Mouse (Mus musculus) thymus, postnatal 36 days (tissue): ENCODE measurements at regions not wholly inside any gene's neighbourhood (a gene's known extent, or its start where the extent isn't known, plus 50 kb on each side); places are given as distances from the start of the nearest gene placed in this dataset.

ENCODE experiments used
- DNase-seq, 2 experiments: peaks; one replicate each; pipeline ENCODE4 v3.0.0; 2022; ENCODE audit warnings: mixed read lengths in 2 of 2

- no peak for DNase-seq
Measured at GRCm38 (mm10) chr11:31531416-31531815, 140.3 kb downstream of the Bod1 start.

DNA sequence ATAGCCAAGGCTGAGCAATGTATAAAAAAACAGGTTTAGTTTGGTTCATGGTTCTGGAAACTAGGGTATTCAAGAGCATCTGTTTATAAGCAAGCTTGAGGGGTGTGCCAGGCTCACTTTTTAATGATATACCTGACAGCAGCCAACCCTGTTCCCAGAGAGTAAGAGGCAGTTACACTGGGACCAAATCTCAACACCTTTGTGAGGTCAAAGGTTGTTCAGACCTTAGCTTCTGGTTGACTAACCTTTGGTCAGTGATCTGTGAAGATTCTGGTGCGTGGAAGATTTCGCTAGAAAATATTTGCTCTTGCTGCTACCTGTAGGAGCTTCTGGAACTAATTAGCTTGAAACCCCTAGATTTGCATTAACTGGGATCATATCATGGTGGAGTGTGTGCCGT lies 140.8 kb downstream of the Bod1 start:
- no peak for DNase-seq

GRCm38 (mm10) chr11:31529686-31530085 lies 142.0 kb downstream of the Bod1 start:
- no peak for DNase-seq

DNA sequence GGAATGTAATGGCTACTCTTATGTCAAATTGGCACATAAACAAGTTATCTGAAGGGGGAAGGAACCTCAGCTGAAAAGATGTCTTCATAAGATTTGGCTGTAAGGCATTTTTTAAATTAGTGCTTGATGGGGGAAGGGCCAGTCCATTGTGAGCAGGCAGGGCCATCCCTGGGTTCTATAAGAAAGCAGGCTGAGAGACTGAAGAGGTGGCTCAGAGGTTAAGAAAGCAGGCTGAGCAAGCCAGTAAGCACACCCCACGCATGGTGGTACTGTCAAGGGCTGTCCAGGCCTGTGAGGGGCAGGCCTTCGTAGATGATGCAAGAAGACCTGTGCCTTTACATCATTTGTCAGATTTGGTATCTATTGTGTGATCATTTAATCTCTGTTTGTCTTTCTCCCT lies 147.0 kb downstream of the Bod1 start:
- DNase-seq: no peak

GRCm38 (mm10) chr11:31524065-31524618 lies 147.5 kb downstream of the Bod1 start:
- no peak for DNase-seq

DNA sequence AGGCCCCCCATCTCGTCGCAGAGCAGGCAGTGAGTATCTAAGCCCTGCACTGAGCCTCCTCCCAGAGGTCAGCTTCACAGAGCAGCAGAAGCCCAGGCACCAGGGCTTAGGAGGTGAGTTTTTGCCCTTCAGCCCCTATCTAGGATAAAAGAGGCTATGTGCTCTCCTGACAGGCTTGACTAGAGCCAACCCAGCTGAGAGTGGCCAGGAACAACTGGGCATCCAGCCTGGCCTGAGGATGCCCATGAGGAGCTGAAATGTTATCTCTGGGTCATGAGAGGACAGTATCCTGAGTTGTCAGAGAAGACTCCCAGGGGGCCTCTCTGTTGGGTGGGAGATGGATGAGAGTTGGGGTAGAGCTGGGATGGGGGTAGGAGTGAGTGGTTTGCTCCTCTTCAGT lies 149.6 kb downstream of the Bod1 start:
- DNase-seq: no peak

- no peak for DNase-seq
Measured at GRCm38 (mm10) chr11:31520909-31521308, 150.8 kb downstream of the Bod1 start.

GRCm38 (mm10) chr11:31503239-31503916 lies 133.5 kb upstream of the Stc2 start:
- DNase-seq: no peak

GRCm38 (mm10) chr11:31485429-31485828 lies 115.6 kb upstream of the Stc2 start:
- no peak for DNase-seq

- no peak for DNase-seq
Measured at GRCm38 (mm10) chr11:31481057-31481340, 111.1 kb upstream of the Stc2 start.

DNA sequence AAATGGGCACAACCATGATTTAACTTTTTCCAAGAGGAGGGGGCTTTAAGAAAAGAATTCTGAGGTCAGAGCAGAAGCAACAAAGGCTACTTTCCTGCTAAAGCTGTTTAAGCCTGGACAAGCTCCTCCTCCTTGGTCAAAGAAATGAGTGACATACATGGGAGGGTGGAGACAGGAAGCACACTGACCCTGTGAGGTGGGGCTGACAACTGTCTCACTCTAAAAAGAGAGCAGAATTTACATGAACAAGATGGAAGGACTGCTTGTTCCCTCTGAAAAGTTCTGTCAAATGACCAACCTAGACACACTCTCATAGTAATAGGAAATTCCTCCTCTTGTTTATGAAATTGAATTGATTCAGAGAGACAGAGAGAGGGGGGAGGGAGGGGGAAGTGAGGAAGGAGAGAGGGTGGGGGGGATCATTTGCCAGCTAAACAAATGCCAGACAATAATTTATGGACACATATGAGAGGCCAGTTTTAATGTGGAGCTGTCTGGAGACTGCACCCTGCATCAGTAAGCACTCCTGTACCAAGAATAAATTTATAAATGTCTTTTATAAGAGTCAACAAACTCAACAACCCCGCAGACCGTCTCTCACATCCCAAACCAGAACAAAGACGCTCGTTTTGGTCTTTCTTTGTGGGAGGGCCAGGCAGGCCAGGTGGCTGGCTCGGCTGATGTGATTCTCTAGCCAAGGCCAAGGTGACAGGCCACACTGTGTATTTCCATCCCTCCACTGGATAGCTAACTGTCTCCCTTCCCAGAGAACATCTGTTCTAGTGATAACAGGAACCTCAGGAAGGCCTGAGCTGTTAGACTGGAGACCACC lies 110.6 kb upstream of the Stc2 start:
- DNase-seq: no peak

DNA sequence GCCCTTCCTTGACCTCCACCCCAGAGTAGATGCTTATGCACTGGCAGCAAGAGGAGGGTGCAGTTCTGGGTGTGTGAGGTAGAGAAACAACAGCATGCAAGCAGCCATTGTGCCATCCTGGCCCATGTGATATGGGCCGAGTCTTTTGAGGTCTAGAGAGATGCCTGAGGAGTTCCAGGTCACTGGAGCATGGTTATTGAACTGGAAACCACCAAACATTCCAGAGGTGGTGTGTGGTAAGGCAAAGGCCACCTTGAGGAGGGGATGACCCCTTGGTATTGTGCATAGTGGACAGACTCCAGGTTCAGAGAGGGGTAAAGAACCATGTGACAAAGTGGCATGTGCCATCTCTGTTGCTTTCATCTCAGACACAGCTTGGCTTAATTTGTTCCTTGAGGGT lies 107.9 kb upstream of the Stc2 start:
- no peak for DNase-seq

GRCm38 (mm10) chr11:31477104-31477503 lies 107.2 kb upstream of the Stc2 start:
- no peak for DNase-seq

GRCm38 (mm10) chr11:31473017-31473416 lies 103.1 kb upstream of the Stc2 start:
- DNase-seq: no peak

DNA sequence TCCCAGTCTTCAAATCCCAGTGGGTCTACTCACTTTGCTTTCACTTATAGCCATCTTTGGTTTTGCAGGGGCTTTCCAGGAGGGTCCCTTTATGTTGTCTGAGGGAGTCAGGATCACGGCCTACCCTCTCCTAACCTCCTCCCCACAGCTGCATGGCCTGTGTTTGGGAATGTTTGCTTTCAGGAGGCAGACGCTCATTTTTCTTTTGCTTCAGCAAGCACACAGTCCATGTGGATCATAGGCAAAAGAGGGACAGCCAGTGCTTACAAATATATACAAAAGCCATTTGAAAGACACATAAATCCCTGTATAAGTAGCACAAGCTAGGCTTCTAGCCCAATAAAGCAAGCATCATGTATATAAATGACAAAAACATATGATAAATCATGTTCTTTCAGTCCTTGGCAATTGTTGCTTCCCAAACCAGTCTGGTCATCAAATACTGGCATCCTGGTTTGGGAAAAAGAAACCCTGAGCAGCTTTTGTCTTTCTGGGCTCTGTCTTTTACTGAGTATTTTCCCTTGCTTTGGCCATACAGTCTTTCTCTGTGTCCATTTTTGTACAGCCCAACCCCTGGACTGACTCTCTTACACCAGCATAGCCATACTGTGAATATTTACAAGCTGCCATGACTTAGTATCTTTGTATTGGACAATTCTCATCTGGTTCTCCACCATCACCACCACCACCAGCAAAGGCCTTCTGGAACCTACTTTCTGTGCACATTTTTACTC lies 101.0 kb upstream of the Stc2 start:
- no peak for DNase-seq

GRCm38 (mm10) chr11:31464844-31465243 lies 95.0 kb upstream of the Stc2 start:
- no peak for DNase-seq

DNA sequence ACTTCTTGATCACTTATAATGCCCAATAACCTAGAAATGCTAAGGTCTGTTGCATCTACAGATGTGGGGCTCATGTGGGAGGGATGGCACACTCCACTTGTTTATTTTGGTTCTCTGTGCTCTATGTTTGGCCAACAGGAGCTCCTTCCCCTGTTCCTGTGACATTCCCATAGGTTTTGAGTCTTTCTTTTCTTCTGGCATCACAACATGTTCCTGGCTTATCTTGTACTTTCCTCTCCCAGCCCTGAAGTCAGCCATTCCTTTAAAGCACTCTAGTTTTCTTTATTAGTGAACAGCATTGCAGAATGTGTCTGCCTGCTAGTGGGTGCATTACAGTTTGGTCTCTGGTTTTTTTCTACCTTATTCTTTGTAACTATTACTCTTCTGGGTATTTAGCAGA lies 92.6 kb upstream of the Stc2 start:
- DNase-seq: no peak

DNA sequence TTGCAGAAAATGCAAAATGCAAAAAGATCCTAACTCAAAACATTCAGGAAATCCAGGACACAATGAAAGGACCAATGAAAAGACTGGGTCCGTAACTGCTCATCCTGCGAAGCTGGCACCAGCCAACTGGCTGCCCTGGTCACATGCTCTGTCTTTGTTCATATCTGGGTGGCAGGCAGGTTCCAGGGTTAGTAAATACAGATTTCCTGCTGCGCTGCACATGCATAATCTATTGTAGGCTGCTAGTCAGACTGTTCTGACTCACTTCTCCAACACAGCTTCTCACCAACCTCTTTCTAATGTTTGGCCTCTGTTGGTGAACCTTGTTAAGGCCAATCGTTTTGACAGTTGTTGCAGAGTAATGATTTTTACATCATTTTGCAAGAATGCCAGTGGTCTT lies 92.0 kb upstream of the Stc2 start:
- DNase-seq: no peak

GRCm38 (mm10) chr11:31461348-31461747 lies 91.5 kb upstream of the Stc2 start:
- DNase-seq: no peak

DNA sequence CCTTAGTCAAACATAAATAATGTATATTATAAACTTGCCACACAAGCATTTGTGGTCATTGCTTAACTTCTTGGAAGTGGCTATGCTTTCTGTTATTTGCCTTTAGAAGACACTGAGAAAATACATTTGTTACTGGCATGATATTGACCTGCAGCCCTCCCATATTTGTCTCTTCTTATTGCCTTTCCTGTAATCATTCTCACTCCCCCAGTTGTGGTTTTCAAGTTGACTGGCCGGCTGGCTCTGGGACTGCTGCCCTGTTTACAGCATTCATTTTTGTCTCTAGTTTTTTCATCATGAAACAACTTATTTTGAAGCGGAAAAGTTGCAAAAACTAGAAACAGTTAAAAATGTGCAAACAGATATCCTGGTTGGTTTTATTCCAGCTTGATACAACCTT lies 57.5 kb upstream of the Stc2 start:
- DNase-seq: no peak
